Mouse (Mus musculus) fat pad, adult 2 months (tissue): Measurements from ENCODE around the gene Aldh6a1.

Experiments
- DNase-seq: peaks from one replicate; pipeline ENCODE4 v3.0.0-alpha.2; 2011; ENCODE audit warnings: low read depth, low spot score; ENCODE audit errors: extremely low read depth

The Aldh6a1 gene

DNA sequence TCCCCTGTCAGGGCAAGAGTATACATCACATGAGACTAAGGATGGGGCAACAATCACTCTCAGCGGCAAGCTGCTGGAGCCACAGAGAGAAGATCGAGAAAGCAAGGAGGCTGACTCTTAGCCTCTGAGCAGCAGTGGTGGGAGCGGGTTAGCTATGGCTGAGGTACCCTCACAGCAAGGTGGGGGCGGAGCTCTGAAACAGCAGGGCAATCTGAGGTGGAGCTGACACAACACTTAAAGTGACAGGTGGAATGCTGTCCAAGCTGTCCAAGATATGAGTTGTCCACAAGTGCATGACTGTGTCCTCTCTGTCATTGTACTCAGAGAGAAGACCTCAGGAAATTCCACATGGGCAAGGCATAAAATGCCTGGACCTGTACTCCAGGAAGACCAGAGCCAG is 68.4 kb downstream of the Aldh6a1 start:
- DNase-seq = no peak
